Mouse (Mus musculus): ENCODE data around the gene Txn2.
A peak's percentile ranks its signal among the peaks of the same experiment; 100 is the strongest.

The Txn2 gene

DNA sequence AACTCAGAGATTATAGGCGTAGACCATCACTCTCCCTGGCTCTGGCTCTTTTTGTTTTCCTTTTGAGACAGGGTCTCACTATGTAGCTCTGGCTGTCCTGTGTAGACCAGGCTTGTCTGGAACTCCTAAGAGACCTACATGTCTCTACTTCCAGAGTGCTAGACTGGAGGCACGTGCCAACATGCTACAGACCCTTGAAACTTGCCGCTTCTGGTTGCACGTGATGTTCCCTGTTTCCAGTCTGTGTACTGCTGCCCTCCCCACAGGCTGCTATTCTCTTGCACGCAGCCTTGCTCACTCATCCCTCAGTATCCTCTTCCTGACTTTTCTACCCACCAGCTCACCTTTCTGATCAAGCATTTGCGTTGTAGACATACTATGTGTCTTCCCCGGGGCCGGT lies 22.7 kb downstream of the Txn2 start:
- DNase-seq = no peak

DNA sequence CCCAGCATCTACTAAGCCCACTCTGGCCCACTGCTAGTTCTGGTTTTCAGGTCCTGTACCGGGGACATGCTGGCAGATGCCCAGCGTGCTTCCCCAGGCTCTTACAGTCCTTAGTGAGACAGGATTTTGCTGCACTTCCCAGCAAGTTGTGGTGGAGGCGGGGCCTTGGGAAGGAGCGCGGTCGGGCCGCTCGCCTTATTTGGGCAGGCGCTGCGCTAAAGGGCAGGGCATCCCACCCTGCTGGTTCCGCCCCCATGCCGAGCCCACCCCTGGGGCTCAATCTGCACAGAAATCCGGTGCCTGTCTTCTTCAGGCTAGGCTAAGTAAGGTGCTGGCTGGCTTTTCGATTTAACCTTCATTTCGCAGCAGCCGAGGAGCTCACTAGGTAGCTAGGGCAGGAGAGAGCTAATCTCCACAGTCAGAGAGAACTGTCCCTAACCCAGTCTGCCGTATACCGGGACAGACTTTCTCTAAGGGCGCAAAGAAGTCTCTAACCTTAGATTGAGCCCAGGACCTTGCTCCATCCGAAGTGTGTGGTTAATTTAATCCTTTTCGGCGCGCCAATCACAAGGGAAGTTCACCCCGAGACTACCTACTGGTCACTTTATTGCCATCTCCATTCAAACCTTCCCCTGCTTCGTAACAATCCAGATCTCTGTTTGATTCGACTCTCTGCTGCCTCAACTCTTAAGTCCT lies 23.4 kb downstream of the Txn2 start:
- DNase-seq = peak; percentile 22 to 26

DNA sequence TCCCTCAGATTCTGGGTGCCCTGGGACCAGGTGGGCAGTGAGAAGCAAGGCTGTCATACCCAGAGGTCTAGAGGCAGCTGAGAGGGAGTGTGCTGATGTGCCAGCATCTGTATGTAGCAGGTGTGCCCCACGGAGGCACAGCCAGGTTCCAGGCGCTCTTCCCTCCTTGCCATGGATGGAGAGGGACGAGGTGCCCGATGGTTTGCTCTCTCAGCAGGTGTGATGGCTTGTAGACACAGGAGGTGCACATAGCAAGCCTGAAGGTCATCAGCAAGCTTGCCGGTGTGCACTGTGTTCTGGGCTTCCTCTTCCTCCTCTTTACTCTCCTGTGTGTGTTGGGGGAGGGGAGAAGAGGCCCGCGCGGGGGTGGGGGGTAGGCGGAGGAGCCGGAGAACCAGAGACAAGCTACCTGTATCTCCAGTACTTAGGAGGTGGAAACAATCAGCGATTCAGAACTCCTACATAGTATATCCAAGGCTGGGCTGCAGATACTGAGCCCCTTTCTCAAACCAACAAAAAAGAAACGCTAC lies 24.4 kb downstream of the Txn2 start:
- no peak for DNase-seq

DNA sequence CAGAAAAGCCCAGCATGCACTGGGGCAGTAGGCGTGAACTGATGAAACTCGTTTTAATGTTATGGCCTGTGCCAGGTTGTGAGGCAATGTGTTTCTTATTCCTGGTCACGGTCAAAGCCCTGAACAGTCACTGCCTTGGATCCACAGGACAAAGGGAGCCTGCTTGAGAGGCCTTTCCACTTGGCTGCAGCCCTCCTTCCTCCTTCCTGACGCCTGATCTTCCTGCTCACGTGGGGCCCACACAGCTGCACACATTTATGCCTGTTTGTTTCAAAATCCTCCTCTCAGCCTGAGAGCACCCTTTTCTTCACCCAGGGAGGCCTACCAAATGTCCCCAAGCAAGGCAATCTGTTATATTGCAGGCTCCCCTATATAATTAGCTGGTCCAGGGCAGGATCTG lies 25.6 kb downstream of the Txn2 start:
- DNase-seq = no peak

DNA sequence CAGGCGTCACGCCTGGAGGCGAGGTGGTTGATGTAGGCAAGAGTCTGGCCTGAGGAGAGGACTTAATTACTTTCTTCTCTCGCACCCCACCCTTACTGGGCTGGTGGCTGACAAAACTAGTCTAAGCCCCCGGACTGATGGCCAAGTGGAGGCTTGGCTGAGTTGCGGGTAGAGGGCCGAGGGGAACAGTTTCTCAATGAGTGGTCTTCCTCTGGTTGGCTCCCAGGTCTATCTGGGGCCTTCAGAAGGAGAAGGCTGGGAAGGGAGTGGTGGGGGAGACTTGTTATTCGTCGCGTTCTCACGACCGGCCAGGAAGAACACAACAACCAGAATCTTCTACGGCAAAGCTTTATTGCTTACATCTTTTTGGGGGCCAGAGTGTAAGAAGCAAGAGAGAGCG lies 33.9 kb downstream of the Txn2 start:
- no peak for DNase-seq

DNA sequence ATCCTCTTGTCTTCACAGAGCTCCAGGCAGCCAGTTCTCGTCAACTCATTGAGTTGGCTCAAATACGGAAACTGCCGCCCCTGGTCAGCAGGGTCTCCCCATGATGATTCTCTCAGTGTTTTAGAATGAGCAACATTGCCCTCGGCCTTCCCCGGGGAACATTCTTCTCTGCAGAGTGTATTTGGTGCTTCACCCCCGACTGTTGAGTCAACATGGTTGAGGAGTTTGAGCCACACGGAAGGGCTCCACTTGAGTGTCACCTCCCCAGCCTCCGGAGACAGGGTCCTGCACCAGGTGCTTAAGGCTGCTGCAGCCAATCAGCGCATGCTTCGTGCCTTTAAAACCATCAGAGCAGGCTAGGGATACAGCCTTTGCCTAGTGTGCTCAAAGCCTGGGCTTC lies 35.5 kb downstream of the Txn2 start:
- no peak for DNase-seq

DNA sequence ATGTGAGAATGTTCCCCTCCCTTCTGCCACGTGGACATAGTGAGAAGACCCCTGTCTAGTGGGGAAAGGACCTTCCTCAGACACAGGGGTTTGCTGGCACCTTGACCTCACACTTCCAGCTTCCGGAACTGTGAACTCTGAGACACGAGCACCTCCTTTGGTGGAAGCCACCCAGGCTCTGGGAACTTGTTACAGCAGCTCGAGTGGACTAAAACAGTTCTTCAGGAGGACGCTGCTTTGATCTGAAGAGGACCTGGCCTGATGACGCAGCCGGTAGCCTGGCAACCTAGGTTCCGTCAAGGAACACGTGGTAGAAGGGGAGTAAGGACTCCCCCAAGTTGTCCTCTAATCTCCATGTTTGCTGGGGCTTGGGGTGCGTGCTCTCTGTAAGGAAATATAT lies 36.4 kb downstream of the Txn2 start:
- DNase-seq = no peak

DNA sequence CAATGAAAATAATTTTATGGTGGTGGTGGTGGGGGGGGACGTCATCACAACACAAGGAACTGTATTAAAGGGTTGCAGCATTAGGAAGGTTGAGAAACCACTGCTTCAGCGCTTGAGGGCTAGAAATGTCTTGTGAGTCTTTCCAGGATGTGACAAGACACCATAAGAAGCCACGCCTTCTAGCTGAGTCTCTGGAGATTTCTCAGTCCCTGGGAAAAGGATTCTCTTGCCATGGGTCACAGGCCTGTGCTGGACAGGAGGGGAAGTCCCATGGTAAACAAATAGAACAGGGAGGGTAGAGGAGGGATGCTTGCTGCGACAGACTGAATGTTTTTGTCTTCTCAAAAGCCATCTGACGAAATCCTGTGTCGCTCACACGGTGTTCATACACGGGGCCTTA lies 37.0 kb downstream of the Txn2 start:
- no peak for DNase-seq

DNA sequence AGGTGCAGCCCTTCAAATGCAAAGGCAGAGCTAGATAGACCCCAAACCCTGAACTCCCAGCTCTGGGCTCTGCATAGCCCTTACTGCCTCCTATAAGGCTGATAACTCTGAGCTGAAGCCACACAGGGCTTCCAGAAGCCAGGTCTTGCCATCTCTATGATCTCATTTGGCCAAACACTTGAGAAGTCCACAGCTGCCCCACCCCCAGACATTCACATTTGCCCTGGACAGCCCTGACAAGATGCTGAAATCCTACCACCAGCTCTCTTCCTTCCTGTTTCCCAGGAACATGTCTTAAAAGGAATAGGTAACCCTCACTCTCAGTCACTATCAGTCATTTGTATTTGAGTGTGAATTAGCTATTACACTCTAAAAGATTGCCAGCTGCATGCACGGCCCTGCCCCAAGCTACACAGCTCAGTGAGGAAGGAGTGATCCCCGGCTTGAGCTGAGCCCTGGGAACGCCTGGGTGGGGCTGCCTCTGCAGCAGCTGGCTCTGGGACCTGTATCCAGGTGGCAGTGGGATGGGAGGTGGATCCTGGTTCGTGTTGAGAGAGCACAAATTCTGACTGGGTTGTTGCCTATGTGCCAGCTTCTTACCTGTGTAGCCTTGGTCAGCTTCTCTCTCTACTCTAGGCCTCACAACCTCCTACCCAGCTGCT lies 38.9 kb downstream of the Txn2 start:
- no peak for DNase-seq

DNA sequence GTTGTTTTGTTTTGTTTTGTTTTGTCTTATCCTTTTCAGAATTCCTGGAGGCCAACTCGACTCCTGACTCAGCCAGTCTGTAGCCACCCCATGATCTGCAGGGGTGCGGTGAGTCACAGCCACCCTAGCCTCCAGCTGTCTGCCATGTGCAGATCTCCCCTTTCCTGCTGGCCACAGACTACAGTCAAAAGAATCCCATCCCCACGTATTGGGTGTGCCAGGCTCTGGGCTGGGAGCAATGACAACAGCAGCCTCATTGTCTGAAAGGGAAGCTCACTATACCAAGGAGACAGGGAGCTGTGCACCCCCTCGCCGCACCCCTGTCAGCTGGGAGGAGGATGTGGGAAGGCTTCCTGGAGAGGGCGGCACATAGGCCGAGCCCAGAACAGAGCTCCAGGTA lies 40.5 kb downstream of the Txn2 start:
- DNase-seq = no peak

DNA sequence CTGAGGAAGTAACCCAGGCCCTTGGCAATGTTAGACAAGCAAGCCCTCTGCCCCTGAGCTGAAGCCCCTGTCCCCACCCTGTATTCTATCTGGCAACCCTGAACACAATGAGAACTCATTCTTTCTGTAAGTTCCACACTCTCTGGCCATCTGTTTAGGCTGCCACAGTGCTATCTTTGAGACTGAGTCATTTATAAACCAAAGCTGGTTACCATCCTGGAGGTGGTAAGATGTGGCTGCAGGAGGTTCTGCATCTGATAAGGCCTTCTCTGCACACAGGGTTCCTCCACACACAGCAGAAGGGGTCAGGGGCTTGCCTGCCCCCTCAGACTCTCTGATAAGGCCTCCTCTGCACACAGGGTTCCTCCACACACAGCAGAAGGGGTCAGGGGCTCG lies 41.7 kb downstream of the Txn2 start:
- no peak for DNase-seq

DNA sequence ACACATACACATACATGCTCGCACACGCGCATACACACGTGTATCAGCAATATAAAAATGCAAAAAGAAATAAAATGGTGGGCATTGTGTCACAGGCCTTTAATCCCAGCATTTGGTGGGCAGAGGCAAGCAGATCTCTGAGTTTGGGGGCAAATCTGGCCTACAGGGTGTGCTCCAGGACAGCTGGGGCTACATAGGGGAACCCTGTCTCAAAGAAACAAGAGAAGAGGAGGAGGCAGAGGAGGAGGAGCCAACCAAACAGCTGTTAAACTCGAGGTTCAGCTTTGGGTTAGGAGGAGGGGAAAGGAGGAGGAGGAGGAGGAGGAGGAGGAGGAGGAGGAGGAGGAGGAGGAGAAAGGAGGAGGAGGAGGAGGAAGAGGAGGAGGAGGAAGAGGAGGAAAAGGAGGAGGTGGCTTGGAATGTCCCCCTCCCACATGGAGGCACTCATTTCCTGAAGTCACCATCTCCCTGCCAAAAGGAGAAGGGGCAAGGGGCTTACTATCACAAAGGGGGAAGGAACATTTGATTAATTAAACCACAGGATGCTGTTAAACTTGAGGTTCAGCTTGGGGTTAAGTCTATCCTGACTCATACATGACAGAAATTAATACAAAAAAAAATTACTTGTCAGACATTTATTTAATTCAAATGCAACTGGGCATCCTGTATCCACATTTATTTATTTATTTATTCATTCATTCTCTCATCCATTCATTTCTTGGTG lies 42.3 kb downstream of the Txn2 start:
- no peak for DNase-seq

DNA sequence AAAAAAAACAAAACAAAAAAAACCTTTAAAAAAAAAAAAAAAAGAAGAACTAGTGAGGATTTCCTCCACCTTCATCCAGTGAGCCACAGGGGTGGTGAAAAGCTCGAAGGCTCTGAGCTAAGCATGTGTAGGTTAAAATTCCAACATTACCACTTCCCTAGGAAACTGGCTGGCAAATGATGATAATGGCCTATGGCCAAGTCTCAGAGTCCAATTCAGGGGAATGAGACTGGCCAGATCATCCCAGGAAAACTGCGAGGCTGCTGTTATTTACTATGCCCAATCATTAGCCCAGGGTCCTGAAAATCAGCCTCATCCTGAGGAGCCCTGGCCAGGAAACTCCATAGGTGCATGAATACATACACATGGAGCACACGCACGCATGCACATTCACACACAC lies 42.9 kb downstream of the Txn2 start:
- no peak for DNase-seq

DNA sequence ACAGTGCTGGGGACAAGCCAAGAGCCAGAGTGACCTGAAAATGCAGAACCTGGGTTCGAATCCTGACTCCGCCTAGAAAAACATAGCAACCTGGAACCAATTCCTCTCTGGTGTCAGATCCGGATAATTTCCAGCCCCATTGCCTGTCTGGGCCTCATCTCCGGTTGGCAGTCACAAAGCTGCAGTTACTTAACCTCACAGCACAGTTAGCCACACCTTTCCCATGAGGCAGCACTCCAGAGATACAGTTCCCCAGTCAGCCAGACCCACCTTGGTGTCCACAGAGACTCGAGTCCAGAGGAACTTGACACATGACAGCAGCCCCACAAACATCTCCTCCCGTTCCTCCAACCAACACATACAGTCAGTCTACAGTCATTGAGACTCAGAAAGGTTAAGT lies 43.6 kb downstream of the Txn2 start:
- no peak for DNase-seq

DNA sequence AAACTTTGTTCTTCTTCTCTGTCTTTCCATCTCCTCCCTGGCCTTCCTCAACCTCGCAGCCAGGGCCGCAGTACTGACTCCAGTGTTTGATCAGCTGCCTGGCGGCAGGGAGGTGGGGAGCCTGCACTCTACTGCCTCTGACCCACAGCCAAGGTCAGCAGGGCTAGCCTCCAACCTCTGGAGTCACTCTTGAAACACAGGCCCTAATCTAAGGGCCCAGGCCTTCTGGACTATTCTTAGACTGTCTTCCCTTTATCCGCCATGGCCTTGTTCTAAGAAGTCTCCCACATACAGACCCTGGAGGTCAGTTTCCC lies 45.2 kb downstream of the Txn2 start:
- DNase-seq = no peak

DNA sequence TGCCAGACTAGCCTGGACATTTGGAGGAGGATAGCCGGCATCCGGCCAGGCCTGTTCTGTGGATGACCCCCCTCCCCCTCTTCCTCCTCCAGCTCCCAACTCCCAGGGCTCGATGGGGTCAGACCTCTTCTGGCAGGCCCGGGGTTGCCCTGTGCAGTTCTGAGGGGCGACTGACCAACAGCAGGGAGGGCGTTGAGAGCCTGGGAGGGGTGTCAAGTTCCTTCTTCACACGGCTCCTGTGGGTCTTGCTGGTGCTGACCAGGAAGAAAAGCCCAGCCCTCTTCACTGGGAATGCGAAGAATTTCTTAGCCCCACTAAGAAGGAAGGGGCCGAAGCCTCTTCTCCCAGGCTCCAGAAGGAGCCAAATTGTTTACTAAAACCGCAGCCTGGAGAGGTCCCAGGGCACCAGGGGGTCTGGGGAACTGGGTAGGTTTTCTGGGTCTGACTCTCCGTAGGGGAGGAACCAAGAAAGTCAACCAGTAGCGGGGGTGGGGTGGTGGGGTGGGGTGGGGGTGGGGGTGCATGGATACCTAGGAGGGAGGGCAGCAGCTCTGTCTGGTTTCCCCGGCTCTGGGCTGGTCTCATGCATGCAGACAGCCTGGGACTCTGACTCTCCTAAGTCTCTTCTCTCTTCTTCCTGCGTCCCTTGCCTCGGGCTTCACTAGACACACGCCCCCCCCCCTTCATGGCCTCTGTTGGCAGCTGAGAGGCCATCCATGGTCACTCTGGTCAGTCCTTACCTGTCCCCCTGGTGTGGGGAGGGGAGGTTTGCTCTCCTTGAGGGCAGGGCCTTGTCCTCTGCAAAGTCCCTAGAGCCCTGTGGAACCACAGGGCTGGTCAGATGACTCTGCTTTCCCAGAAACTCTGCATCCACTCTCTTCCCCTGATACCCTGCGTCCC lies 45.8 kb downstream of the Txn2 start:
- no peak for DNase-seq

DNA sequence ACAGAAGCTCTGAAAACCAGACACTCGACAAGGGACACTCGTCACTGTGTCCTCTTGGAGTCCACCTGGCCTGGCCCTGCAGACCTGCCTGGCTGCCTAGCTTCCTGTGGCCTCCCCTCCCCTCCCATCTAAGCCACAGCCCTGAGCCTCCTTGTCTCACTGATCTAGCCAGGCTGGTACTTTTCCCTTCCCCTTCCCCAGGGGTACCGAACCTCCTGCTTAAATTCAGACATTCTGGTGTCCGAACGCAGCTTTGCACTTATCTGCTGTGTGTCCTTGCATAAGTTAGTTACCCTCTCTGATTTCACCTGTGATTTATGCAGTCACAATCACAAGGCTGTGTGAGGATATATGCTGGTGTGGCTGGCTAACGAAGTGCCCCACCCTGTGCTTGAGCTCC lies 46.5 kb downstream of the Txn2 start:
- DNase-seq = no peak

DNA sequence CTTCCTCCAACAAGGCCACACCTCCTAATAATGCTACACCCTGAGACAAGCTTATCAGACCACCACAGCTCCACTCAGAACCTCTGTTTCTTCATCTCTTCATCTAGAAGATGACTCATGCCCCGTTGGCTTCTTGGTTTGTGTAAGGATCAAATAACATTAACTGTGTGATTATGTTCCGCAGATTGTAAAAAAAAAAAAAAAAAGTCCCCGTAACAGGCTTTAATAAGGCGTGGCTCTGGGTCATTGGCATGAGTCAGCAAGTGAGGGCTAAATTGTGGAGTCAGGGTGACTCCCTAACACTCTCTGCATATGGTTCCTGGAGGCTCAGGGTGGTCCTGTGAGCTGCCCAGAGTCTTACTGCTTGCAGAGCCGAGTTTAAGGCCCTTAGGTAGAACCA lies 47.1 kb downstream of the Txn2 start:
- DNase-seq = no peak

DNA sequence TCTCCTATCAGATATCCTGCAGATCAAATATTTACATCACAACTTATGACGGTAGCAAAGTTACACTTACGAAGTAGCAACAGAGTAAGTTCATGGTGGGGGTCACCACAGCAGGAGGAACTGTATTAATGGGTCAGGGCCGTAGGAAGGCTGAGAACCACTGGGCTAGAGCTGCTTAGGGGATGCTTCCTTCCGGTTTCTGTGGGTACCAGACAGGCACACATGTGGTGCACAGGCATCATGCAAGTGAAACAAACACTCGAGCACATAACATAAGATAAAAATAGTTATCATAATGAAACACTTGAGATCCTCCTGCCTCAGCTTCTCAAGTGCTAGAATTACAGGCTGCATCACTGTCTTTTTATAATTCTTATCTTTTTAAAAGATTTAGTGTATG lies 48.1 kb downstream of the Txn2 start:
- DNase-seq = no peak

DNA sequence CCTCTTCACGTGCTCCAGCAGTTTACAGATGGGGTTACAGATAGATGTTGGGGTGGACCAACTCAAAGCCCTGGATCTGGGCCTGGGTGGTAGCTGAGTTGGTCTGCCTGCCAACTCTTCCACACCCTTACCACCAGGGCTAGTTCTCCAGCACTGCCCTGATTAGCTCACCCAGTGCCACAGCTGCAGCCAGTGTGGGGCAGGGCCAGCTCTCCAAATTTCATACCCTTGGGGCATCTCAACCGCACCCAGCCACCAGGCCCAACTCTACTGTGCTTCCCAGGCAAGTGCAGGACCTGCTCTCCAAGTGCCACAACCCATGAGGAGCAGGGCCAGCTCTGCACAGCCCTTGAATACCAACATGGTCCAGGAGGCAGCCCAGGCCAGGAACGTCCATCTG lies 49.0 kb downstream of the Txn2 start:
- DNase-seq = no peak

DNA sequence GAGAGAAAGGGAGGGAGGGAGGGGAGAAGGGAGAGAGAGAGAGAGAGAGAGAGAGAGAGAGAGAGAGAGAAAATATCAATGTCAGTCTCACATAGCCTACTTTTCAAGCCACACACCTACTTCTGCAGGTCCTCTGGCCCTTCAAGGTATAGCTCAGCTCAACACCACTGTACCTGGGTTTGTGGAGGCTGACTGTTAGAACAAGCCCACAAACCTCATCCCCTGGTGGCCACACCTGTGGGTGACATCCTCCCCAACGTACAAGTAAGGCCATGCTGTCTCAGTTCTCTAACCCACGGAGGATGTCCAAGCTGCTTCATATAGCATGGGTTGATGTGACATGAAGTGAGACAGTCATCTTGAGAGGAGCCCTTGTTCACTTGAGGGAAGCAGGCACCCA lies 51.6 kb downstream of the Txn2 start:
- no peak for DNase-seq

DNA sequence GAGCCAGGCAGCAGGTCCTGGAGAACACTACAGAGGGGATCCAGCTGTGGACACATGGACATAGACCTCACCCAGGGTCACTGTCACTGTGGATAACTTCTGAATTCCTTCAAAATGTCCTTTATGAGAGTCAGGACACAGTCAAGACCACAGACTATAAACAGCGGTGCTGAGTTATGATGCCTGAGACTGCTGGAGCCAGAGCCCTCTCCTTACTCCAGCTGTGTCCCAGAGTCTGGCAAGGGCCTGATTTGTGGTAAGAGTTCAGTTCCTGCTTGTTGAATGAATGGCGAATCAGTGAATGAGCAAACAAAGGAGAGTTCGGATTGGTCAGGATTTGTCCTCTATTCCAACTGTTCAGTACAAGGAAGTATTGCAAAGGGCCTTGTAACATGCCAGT lies 52.1 kb downstream of the Txn2 start:
- no peak for DNase-seq

DNA sequence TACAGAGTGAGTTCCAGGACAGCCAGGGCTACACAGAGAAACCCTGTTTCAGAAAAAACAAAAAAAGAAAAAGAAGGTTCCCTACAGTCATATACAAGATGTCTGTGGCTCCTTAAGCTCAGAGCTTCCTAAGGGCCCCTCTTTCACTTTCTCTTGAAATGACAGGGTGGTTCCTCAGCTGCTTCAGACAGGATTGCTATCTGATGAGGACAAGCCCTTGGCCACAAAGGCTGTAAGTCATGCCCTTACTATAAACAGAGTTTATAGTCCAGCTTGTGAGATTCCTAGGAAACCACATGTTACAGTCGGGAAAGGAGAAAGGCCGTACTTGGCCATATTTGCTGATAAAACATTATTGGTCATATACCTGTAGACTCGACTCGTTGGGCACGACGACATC lies 52.9 kb downstream of the Txn2 start:
- no peak for DNase-seq
